Mouse (Mus musculus): ENCODE measurements around the gene Fam131c. TPM values are rescaled to one million over a fixed set of nuclear protein-coding genes. Genes with fewer than 3 reads are reported as not detected.

The Fam131c gene
- total and polyA plus RNA-seq, 2 experiments from 2014 or later = 0.20 TPM; not detected in 1

GRCm38 (mm10) chr4:141423691-141424431 lies 55.8 kb downstream of the Fam131c start:
- peak overlapping the region; percentile 99 for H3K27ac ChIP-seq (ENCODE audit: low read depth)
- H3K9me3 ChIP-seq (replicated peaks; ENCODE audit: control insufficient read depth, low read length) = no peaks in the 10 kb centered on the region
- peaks cover 16% of the 10 kb centered on the region for H3K36me3 ChIP-seq (replicated peaks; ENCODE audit: control insufficient read depth, insufficient read depth, low read length)
- WGBS = 48% methylated on average over 13 of the region's 13 CpGs
- H3K4me1 ChIP-seq (ENCODE audit: control insufficient read depth, insufficient read depth) = peaks cover 33% of the 10 kb centered on the region
- no peak for ATAC-seq (ENCODE audit: insufficient read depth, low read depth)
- no peak for DNase-seq (ENCODE audit: low spot score)
- H3K9ac ChIP-seq (replicated peaks; ENCODE audit: low read depth, low read length) = peak overlapping the region; percentile 99
- TF ChIP-seq CTCF (IDR thresholded peaks at IDR 0.05; ENCODE audit: low read depth) (no peak), EP300 (IDR thresholded peaks at IDR 0.05; ENCODE audit: low read depth) (peak; percentile 6)
- no peaks in the 10 kb centered on the region for H3K27me3 ChIP-seq (ENCODE audit: control insufficient read depth, insufficient read depth, low read length)
- H3K4me2 ChIP-seq (ENCODE audit: low read depth, low read length) = peak overlapping the region; percentile 77
- peak overlapping the region; percentile 83 for H3K4me3 ChIP-seq (ENCODE audit: low read depth, low read length)

- DNase-seq (ENCODE audit: low spot score) (peak; percentile 91), ATAC-seq (ENCODE audit: insufficient read depth, low read depth) (peak; percentile 66)
- Histone ChIP-seq H3K4me3 (ENCODE audit: low read depth, low read length) (peak overlapping the region; percentile 83), H3K27ac (ENCODE audit: low read depth) (peak overlapping the region; percentile 99), H3K27me3 (ENCODE audit: control insufficient read depth, insufficient read depth, low read length) (no peaks in the 10 kb centered on the region), H3K9me3 (replicated peaks; ENCODE audit: control insufficient read depth, low read length) (no peaks in the 10 kb centered on the region), H3K4me1 (ENCODE audit: control insufficient read depth, insufficient read depth) (peaks cover 26% of the 10 kb centered on the region), H3K36me3 (replicated peaks; ENCODE audit: control insufficient read depth, insufficient read depth, low read length) (peaks cover 16% of the 10 kb centered on the region), H3K9ac (replicated peaks; ENCODE audit: low read depth, low read length) (peak overlapping the region; percentile 99), H3K4me2 (ENCODE audit: low read depth, low read length) (peak overlapping the region; percentile 77)
- TF ChIP-seq CTCF (IDR thresholded peaks at IDR 0.05; ENCODE audit: low read depth) (peak; percentile 20; the same call in 1 of the 2 replicates), EP300 (IDR thresholded peaks at IDR 0.05; ENCODE audit: low read depth) (peak; percentile 97)
- 2% methylated on average over 36 of the region's 36 CpGs for WGBS
Measured at GRCm38 (mm10) chr4:141425484-141426479, 57.8 kb downstream of the Fam131c start.

GRCm38 (mm10) chr4:141426796-141427745 lies 59.1 kb downstream of the Fam131c start:
- 47% methylated on average over 10 of the region's 10 CpGs for WGBS
- peak; percentile 40 for DNase-seq (ENCODE audit: low spot score)

GRCm38 (mm10) chr4:141427921-141428320 lies 59.9 kb downstream of the Fam131c start:
- ATAC-seq (ENCODE audit: insufficient read depth, low read depth) (no peak), DNase-seq (ENCODE audit: low spot score) (peak; percentile 7)
- Histone ChIP-seq H3K36me3 (replicated peaks; ENCODE audit: control insufficient read depth, insufficient read depth, low read length) (peaks cover 14% of the 10 kb centered on the region), H3K4me2 (ENCODE audit: low read depth, low read length) (no peak overlapping the region), H3K4me3 (ENCODE audit: low read depth, low read length) (no peak overlapping the region), H3K27me3 (ENCODE audit: control insufficient read depth, insufficient read depth, low read length) (no peaks in the 10 kb centered on the region), H3K9me3 (replicated peaks; ENCODE audit: control insufficient read depth, low read length) (no peaks in the 10 kb centered on the region), H3K9ac (replicated peaks; ENCODE audit: low read depth, low read length) (no peak overlapping the region), H3K27ac (ENCODE audit: low read depth) (0 out of 2 replicates have a peak overlapping the region, but pooled peaks have one; percentile 99), H3K4me1 (ENCODE audit: control insufficient read depth, insufficient read depth) (peaks cover 20% of the 10 kb centered on the region; the same call in 1 of the 2 replicates)
- WGBS = 83% methylated on average over 13 of the region's 13 CpGs
- TF ChIP-seq EP300 (IDR thresholded peaks at IDR 0.05; ENCODE audit: low read depth) (no peak), CTCF (IDR thresholded peaks at IDR 0.05; ENCODE audit: low read depth) (no peak)

More at GRCm38 (mm10) chr4:141426796-141427745, 59.1 kb downstream of the Fam131c start:
- TF ChIP-seq CTCF (IDR thresholded peaks at IDR 0.05; ENCODE audit: low read depth) (no peak), EP300 (IDR thresholded peaks at IDR 0.05; ENCODE audit: low read depth) (peak; percentile 40; the same call in 1 of the 2 replicates)
- H3K27ac ChIP-seq (ENCODE audit: low read depth) = peak overlapping the region; percentile 99
- no peaks in the 10 kb centered on the region for H3K9me3 ChIP-seq (replicated peaks; ENCODE audit: control insufficient read depth, low read length)
- H3K4me1 ChIP-seq (ENCODE audit: control insufficient read depth, insufficient read depth) = peaks cover 20% of the 10 kb centered on the region; the same call in 1 of the 2 replicates
- H3K4me3 ChIP-seq (ENCODE audit: low read depth, low read length) = no peak overlapping the region
- no peaks in the 10 kb centered on the region for H3K27me3 ChIP-seq (ENCODE audit: control insufficient read depth, insufficient read depth, low read length)
- peak overlapping the region; percentile 77; the same call in 1 of the 2 replicates for H3K4me2 ChIP-seq (ENCODE audit: low read depth, low read length)
- peak overlapping the region; percentile 37; the same call in 1 of the 2 replicates for H3K9ac ChIP-seq (replicated peaks; ENCODE audit: low read depth, low read length)
- ATAC-seq (ENCODE audit: insufficient read depth, low read depth) = no peak
- peaks cover 16% of the 10 kb centered on the region for H3K36me3 ChIP-seq (replicated peaks; ENCODE audit: control insufficient read depth, insufficient read depth, low read length)
